In the genomic region with DNA sequence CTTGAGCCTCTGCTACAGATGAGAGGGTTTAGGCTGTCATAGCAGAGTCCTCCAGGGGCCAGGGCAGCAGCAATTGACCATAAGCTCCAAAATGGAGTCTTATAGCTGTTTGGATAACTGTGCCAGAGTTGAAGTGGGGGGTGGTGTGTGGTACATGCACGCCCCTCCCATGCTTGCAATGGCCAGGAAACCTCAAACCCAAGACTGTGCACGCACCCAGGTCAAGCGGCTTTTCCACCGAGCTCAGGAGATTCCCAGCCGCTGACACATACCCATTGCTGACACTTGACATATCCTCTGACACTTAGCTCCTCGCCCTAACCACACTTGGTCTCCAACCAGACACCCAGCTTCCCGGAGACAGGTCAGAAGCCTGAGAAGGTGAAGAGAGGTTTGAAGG, we compare ENCODE assay signal across 25 mouse cellular contexts. TPM values are rescaled to one million over a fixed set of nuclear protein-coding genes. Genes with fewer than 3 reads are reported as not detected.
DNase-seq lines count a peak whose midpoint lies in the region; TF ChIP-seq lines count a peak whose summit lies in the region.
"Had no signal": no experiment of that assay in that cellular context is flagged by ENCODE, and none has a peak within 500 bp of the region (broad histone marks: within the 10 kb centered on the region; RNA-seq: fewer than 3 reads in every experiment).

No protein-coding gene starts in this region.

- H3K36me3 ChIP-seq in C2C12 (ENCODE audit: control insufficient read depth, insufficient read depth), result no peaks in the 10 kb centered on the region
- H3K36me3 ChIP-seq: embryonic facial prominence, embryonic 10.5 days; embryonic facial prominence, embryonic 12.5 days; forebrain, embryonic 10.5 days; forebrain, embryonic 12.5 days; G1E had no signal

- intact Hi-C loops in left cerebral cortex, postnatal 25 days (cut with DNase I), result no loop called here

- no peaks in the 10 kb centered on the region for H3K79me2 ChIP-seq in C2C12 (ENCODE audit: control insufficient read depth, insufficient read depth)

- no peak overlapping the region for H3ac ChIP-seq in C2C12 (ENCODE audit: control insufficient read depth, insufficient read length, low read depth)

- no peaks in the 10 kb centered on the region for H3K27me3 ChIP-seq in C2C12 (ENCODE audit: control insufficient read depth, insufficient read depth, insufficient read length)

- no peak for TF ChIP-seq CTCF in C2C12 (IDR thresholded peaks at IDR 0.05; ENCODE audit: control insufficient read depth, insufficient read depth, insufficient read length)

- DNase-seq in 3134 (ENCODE audit: extremely low read depth, insufficient read length, low spot score) (peak; percentile 32), 3T3-L1 (ENCODE audit: low read depth, low spot score) (peak; percentile 47)
- DNase-seq in fibroblast of lung, adult 2 months (ENCODE audit: low read depth), result peak; percentile 15
- no peak for DNase-seq in lung, postnatal 10 days
- DNase-seq in frontal cortex, postnatal 25 days (ENCODE audit: low spot score in 2 of 2), result no peak
- no peak for DNase-seq in adrenal gland, postnatal 10 days
- DNase-seq in left cerebral cortex, postnatal 25 days (ENCODE audit: low spot score in 2 of 2), result no peak
- DNase-seq: adrenal gland, adult 8-10 months; adrenal gland, postnatal 25 days; B cell, adult 2 months; cerebellum, adult 11 months; cerebellum, adult 18-20 months; cerebellum, adult 8-10 months; cerebellum, adult 9-11 months; cerebellum, postnatal 14 days; cerebellum, postnatal 36 days had no signal

- H3K79me3 ChIP-seq in C2C12 (ENCODE audit: low read depth), result no peaks in the 10 kb centered on the region

- no peak overlapping the region for H3K4me3 ChIP-seq in C2C12 (ENCODE audit: insufficient read depth, poor library complexity, severe bottlenecking)
- H3K4me3 ChIP-seq: embryonic facial prominence, embryonic 10.5 days; embryonic facial prominence, embryonic 12.5 days; forebrain, embryonic 10.5 days; forebrain, embryonic 12.5 days had no signal

TF ChIP-seq in C2C12, 6 proteins besides CTCF, POLR2A, EP300 and RAD21:
- TF ChIP-seq MAX (IDR thresholded peaks at IDR 0.05) (peak; percentile 50), MYOD1 (IDR thresholded peaks at IDR 0.05; ENCODE audit: control insufficient read depth, insufficient read length, low read depth) (peak; percentile 63), MYOG (IDR thresholded peaks at IDR 0.05; ENCODE audit: control insufficient read depth, extremely low read depth, insufficient read length) (no peak), USF1 (IDR thresholded peaks at IDR 0.05; ENCODE audit: low read depth) (no peak), FOSL1 (IDR thresholded peaks at IDR 0.05; ENCODE audit: insufficient read depth, low read length, poor library complexity, severe bottlenecking) (peak; percentile 30), CEBPB (IDR thresholded peaks at IDR 0.05; ENCODE audit: low read depth) (peak; percentile 45)

RNA-seq across cellular contexts. Expression of a gene that starts 22.5 kb away (rescaled TPM):
- polyA plus RNA-seq in C2C12 (2012; fragmentation: generic; extraction: Trizol), result 0.01 TPM
- under 1 TPM; 0.12 to 0.24 TPM for total RNA-seq in adrenal gland, postnatal 10 days (2021)
- total RNA-seq in left cerebral cortex, postnatal 25 days (2021), result not detected
- total RNA-seq: adrenal gland, adult 18-20 months; adrenal gland, adult 8-10 months; adrenal gland, postnatal 25 days; common myeloid progenitor, adult 5-6 weeks had no signal
- polyA plus RNA-seq: activated CD4-positive, CD25-positive, alpha-beta regulatory T cell, adult 4 months had no signal

Comparison
In these comparisons a context has a peak if more than half of its experiments do, and no peak if none do; other contexts are left out.
1. DNase-seq: peak in 3134 (single experiment), 3T3-L1 (single experiment) and fibroblast of lung, adult 2 months (single experiment); none in lung, postnatal 10 days (single experiment), frontal cortex, postnatal 25 days (0 of 2), adrenal gland, postnatal 10 days (single experiment) and left cerebral cortex, postnatal 25 days (0 of 2).